Mouse (Mus musculus): ENCODE results near the gene Lsm12. TPM values are rescaled to one million over a fixed set of nuclear protein-coding genes. Genes with fewer than 3 reads are reported as not detected.

The Lsm12 gene
- polyA plus RNA-seq (2014; fragmentation: Nextera tagmentation; extraction: Ambion mirVana) = 73.5 and 74.8 TPM in 2 replicates

- peak; percentile 100 for DNase-seq (ENCODE audit: low spot score, missing footprints)
- under 1% methylated on average over 69 of the region's 70 CpGs for WGBS
- Histone ChIP-seq H3K9me3 (ENCODE audit: control insufficient read depth, low read length) (no peaks in the 10 kb centered on the region), H3K4me1 (ENCODE audit: control insufficient read depth, insufficient read depth, low read length) (peaks cover 13% of the 10 kb centered on the region), H3K27ac (ENCODE audit: low read depth, low read length) (peak within 1 kb of the TSS; percentile 91), H3K9ac (ENCODE audit: low read length) (peak within 1 kb of the TSS; percentile 91), H3K27me3 (ENCODE audit: control insufficient read depth, insufficient read depth, low read length) (no peaks in the 10 kb centered on the region), H3K36me3 (ENCODE audit: control insufficient read depth, insufficient read depth, low read length) (peaks cover 3% of the 10 kb centered on the region; the same call in 1 of the 2 replicates), H3K4me2 (peak within 1 kb of the TSS; percentile 89), H3K4me3 (ENCODE audit: low read depth, low read length) (peak within 1 kb of the TSS; percentile 89)
- peak; percentile 88 for ATAC-seq (ENCODE audit: low FRiP score)
Measured at GRCm38 (mm10) chr11:102184646-102185495, at the start of gene Lsm12. TSS of gene Lsm12 (minus strand) at chr11:102185296.

GRCm38 (mm10) chr11:102230006-102230741, 45.1 kb upstream of the Lsm12 start, which contains the start of gene Hdac5:
TSS of gene Hdac5 (minus strand) at chr11:102230166.
- Histone ChIP-seq H3K27me3 (ENCODE audit: control insufficient read depth, insufficient read depth, low read length) (no peaks in the 10 kb centered on the region), H3K4me3 (ENCODE audit: low read depth, low read length) (peak within 1 kb of the TSS; percentile 76), H3K4me1 (ENCODE audit: control insufficient read depth, insufficient read depth, low read length) (peaks cover 33% of the 10 kb centered on the region), H3K36me3 (ENCODE audit: control insufficient read depth, insufficient read depth, low read length) (no peaks in the 10 kb centered on the region), H3K4me2 (peak within 1 kb of the TSS; percentile 63), H3K9ac (ENCODE audit: low read length) (peak within 1 kb of the TSS; percentile 80), H3K9me3 (ENCODE audit: control insufficient read depth, low read length) (no peaks in the 10 kb centered on the region), H3K27ac (ENCODE audit: low read depth, low read length) (peak within 1 kb of the TSS; percentile 62)
- WGBS = under 1% methylated on average over 48 of the region's 49 CpGs
- DNase-seq (ENCODE audit: low spot score, missing footprints) (peak; percentile 100), ATAC-seq (ENCODE audit: low FRiP score) (peak; percentile 86)

- DNase-seq (ENCODE audit: low spot score, missing footprints) (peak; percentile 92), ATAC-seq (ENCODE audit: low FRiP score) (peak; percentile 42)
- Histone ChIP-seq H3K36me3 (ENCODE audit: control insufficient read depth, insufficient read depth, low read length) (no peaks in the 10 kb centered on the region), H3K4me2 (peak overlapping the region; percentile 63), H3K4me1 (ENCODE audit: control insufficient read depth, insufficient read depth, low read length) (peaks cover 39% of the 10 kb centered on the region), H3K27ac (ENCODE audit: low read depth, low read length) (peak overlapping the region; percentile 62), H3K9me3 (ENCODE audit: control insufficient read depth, low read length) (no peaks in the 10 kb centered on the region), H3K27me3 (ENCODE audit: control insufficient read depth, insufficient read depth, low read length) (no peaks in the 10 kb centered on the region), H3K9ac (ENCODE audit: low read length) (peak overlapping the region; percentile 80), H3K4me3 (ENCODE audit: low read depth, low read length) (peak overlapping the region; percentile 76)
- WGBS = under 1% methylated on average over 38 of the region's 47 CpGs
Measured at GRCm38 (mm10) chr11:102229331-102229953, 44.3 kb upstream of the Lsm12 start.

- Histone ChIP-seq H3K4me1 (ENCODE audit: control insufficient read depth, insufficient read depth, low read length) (peaks cover 40% of the 10 kb centered on the region), H3K36me3 (ENCODE audit: control insufficient read depth, insufficient read depth, low read length) (no peaks in the 10 kb centered on the region), H3K27ac (ENCODE audit: low read depth, low read length) (peak overlapping the region; percentile 67), H3K9ac (ENCODE audit: low read length) (peak overlapping the region; percentile 80), H3K4me2 (peak overlapping the region; percentile 63), H3K27me3 (ENCODE audit: control insufficient read depth, insufficient read depth, low read length) (no peaks in the 10 kb centered on the region), H3K4me3 (ENCODE audit: low read depth, low read length) (peak overlapping the region; percentile 76), H3K9me3 (ENCODE audit: control insufficient read depth, low read length) (no peaks in the 10 kb centered on the region)
- ATAC-seq (ENCODE audit: low FRiP score) = no peak
- 17% methylated on average over 7 of the region's 7 CpGs for WGBS
- DNase-seq (ENCODE audit: low spot score, missing footprints) = no peak
Measured at GRCm38 (mm10) chr11:102228646-102229268, 43.7 kb upstream of the Lsm12 start.

GRCm38 (mm10) chr11:102228191-102228545, 43.1 kb upstream of the Lsm12 start:
- Histone ChIP-seq H3K27me3 (ENCODE audit: control insufficient read depth, insufficient read depth, low read length) (no peaks in the 10 kb centered on the region), H3K36me3 (ENCODE audit: control insufficient read depth, insufficient read depth, low read length) (no peaks in the 10 kb centered on the region), H3K4me3 (ENCODE audit: low read depth, low read length) (peak overlapping the region; percentile 76), H3K27ac (ENCODE audit: low read depth, low read length) (peak overlapping the region; percentile 67), H3K4me2 (peak overlapping the region; percentile 63), H3K4me1 (ENCODE audit: control insufficient read depth, insufficient read depth, low read length) (peaks cover 40% of the 10 kb centered on the region), H3K9ac (ENCODE audit: low read length) (peak overlapping the region; percentile 80), H3K9me3 (ENCODE audit: control insufficient read depth, low read length) (no peaks in the 10 kb centered on the region)
- peak; percentile 89 for DNase-seq (ENCODE audit: low spot score, missing footprints)
- peak; percentile 69; the same call in 1 of the 2 replicates for ATAC-seq (ENCODE audit: low FRiP score)
- 23% methylated on average over 9 of the region's 9 CpGs for WGBS

- H3K4me1 ChIP-seq (ENCODE audit: control insufficient read depth, insufficient read depth, low read length) = peaks cover 40% of the 10 kb centered on the region
- peak overlapping the region; percentile 67 for H3K27ac ChIP-seq (ENCODE audit: low read depth, low read length)
- peak overlapping the region; percentile 63 for H3K4me2 ChIP-seq
- peak overlapping the region; percentile 80 for H3K9ac ChIP-seq (ENCODE audit: low read length)
- 10% methylated on average over 12 of the region's 12 CpGs for whole genome bisulfite sequencing
- no peaks in the 10 kb centered on the region for H3K9me3 ChIP-seq (ENCODE audit: control insufficient read depth, low read length)
- ATAC-seq (ENCODE audit: low FRiP score) (peak; percentile 66), DNase-seq (ENCODE audit: low spot score, missing footprints) (peak; percentile 90)
- H3K36me3 ChIP-seq (ENCODE audit: control insufficient read depth, insufficient read depth, low read length) = no peaks in the 10 kb centered on the region
- peak overlapping the region; percentile 76 for H3K4me3 ChIP-seq (ENCODE audit: low read depth, low read length)
- no peaks in the 10 kb centered on the region for H3K27me3 ChIP-seq (ENCODE audit: control insufficient read depth, insufficient read depth, low read length)
Measured at GRCm38 (mm10) chr11:102227270-102228190, 42.4 kb upstream of the Lsm12 start.

- Histone ChIP-seq H3K9ac (ENCODE audit: low read length) (no peak overlapping the region; the same call in 1 of the 2 replicates), H3K36me3 (ENCODE audit: control insufficient read depth, insufficient read depth, low read length) (no peaks in the 10 kb centered on the region), H3K9me3 (ENCODE audit: control insufficient read depth, low read length) (no peaks in the 10 kb centered on the region), H3K4me2 (no peak overlapping the region), H3K27me3 (ENCODE audit: control insufficient read depth, insufficient read depth, low read length) (no peaks in the 10 kb centered on the region), H3K27ac (ENCODE audit: low read depth, low read length) (no peak overlapping the region), H3K4me1 (ENCODE audit: control insufficient read depth, insufficient read depth, low read length) (peaks cover 40% of the 10 kb centered on the region), H3K4me3 (ENCODE audit: low read depth, low read length) (no peak overlapping the region)
- no peak for ATAC-seq (ENCODE audit: low FRiP score)
- 56% methylated on average over 12 of the region's 12 CpGs for WGBS
- no peak for DNase-seq (ENCODE audit: low spot score, missing footprints)
Measured at GRCm38 (mm10) chr11:102226067-102226978, 41.2 kb upstream of the Lsm12 start.
